Mouse (Mus musculus) limb, embryonic 12.5 days (tissue): Measurements from ENCODE around the gene Krt27. TPM values are rescaled to one million over a fixed set of nuclear protein-coding genes. Genes with fewer than 3 reads are reported as not detected.

Source experiments
- ATAC-seq: fragments of 200-750 bp; cut with Nextera tagmentation; 2 replicates; pipeline ENCODE4 v1.8.0; 2017; ENCODE audit warnings: low read depth, moderate TSS enrichment; ENCODE audit not compliant: insufficient number of reproducible peaks, insufficient read depth, low FRiP score, low TSS enrichment
- H3K27ac ChIP-seq: fragments of 300-500 bp; sonication (generic); 2 replicates; pipeline ENCODE4 v1.5.1; 2016; ENCODE audit warnings: mild to moderate bottlenecking, moderate library complexity
- H3K27me3 ChIP-seq: fragments of 300-500 bp; sonication (generic); 2 replicates; pipeline ENCODE4 v1.6.1; 2016; ENCODE audit warnings: mild to moderate bottlenecking, moderate library complexity
- H3K36me3 ChIP-seq: fragments of 300-500 bp; sonication (generic); 2 replicates; pipeline ENCODE4 v1.6.1; 2016; ENCODE audit warnings: mild to moderate bottlenecking, moderate library complexity
- H3K4me1 ChIP-seq: fragments of 300-500 bp; sonication (generic); replicated peaks from 2 replicates; pipeline ENCODE4 v1.6.1; 2016
- H3K4me2 ChIP-seq: fragments of 300-500 bp; sonication (generic); 2 replicates; pipeline ENCODE4 v1.6.1; 2016; ENCODE audit warnings: mild to moderate bottlenecking, moderate library complexity
- H3K4me3 ChIP-seq: fragments of 300-500 bp; sonication (generic); replicated peaks from 2 replicates; pipeline ENCODE4 v1.5.1; 2016; ENCODE audit warnings: mild to moderate bottlenecking
- H3K9ac ChIP-seq: fragments of 300-500 bp; sonication (generic); replicated peaks from 2 replicates; pipeline ENCODE4 v1.6.1; 2016; ENCODE audit warnings: mild to moderate bottlenecking, moderate library complexity
- H3K9me3 ChIP-seq: fragments of 300-500 bp; sonication (generic); 2 replicates; pipeline ENCODE4 v1.6.1; 2016; ENCODE audit warnings: mild to moderate bottlenecking, moderate library complexity
- WGBS: fragments of 180-500 bp; shearing (Covaris S2); methylation state at CpG from one replicate; pipeline ENCODE4 v1.1.7; 2016; 5-methylcytosine and 5-hydroxymethylcytosine counted together
- polyA plus RNA-seq: library from polyadenylated mRNA; unstranded; fragments of >200 nt; fragmentation: Nextera tagmentation; extraction: Ambion mirVana; gene quantifications from 2 replicates; pipeline ENCODE4 v1.2.1, GENCODE M21; 2016

Krt27 gene
- polyA plus RNA-seq, 1 experiment from 2014 or later, result not detected

DNA sequence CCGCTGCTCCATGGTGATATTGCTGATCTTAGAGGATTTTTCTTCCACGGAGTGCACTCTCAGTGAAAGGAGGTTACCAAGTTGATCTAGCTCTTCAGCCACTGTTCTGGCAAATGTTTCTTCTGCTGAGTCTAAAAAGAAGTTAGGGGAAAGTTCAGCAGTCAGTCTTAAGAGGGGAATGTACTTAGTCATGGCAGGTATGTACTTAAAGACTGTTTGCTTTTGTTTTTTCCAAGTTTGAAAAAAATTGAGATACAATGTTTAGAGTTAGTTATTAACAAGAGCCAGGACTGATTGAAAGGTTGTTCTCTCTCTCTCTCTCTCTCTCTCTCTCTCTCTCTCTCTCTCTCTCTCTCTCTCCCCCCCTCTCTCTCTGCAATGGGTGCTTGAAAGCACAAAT lies 21.2 kb downstream of the Krt27 start:
- no peaks in the 10 kb centered on the region for H3K36me3 ChIP-seq
- no peaks in the 10 kb centered on the region for H3K27me3 ChIP-seq
- H3K9me3 ChIP-seq, result no peaks in the 10 kb centered on the region
- H3K27ac ChIP-seq, result no peak overlapping the region
- WGBS, result 71% methylated on average over 2 of the region's 2 CpGs
- H3K4me3 ChIP-seq, result no peak overlapping the region
- H3K4me2 ChIP-seq, result no peak overlapping the region
- no peak overlapping the region for H3K9ac ChIP-seq
- H3K4me1 ChIP-seq, result 0 out of 2 replicates have a peak, but pooled peaks cover 2% of the 10 kb centered on the region
- no peak for ATAC-seq

DNA sequence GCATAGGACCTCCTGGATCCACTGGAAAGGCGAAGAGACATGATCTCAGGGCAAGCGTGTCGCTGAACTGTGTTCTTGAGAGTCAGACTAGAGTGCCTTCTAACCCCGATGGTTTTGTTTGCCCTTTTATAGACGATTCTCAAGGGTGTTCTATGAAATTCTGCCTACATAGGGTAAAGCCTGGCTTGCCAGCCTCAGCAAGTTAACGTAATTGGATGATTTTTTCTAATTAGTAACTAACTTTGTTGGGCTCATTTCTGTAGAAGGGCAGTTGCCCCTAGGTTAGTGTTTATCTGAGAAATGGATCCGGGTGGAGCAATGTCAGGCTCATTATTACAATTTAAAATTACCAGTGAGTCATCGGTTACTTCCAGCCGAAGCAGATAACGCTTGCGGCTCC lies 28.1 kb downstream of the Krt27 start, which contains the start of gene Krt25:
Gene Krt25 (minus strand): TSS at position 101 of the 400 bp plus-strand sequence.
- no peaks in the 10 kb centered on the region for H3K9me3 ChIP-seq
- 93% methylated on average over 11 of the region's 11 CpGs for whole genome bisulfite sequencing
- H3K27ac ChIP-seq, result no peak within 1 kb of the TSS

DNA sequence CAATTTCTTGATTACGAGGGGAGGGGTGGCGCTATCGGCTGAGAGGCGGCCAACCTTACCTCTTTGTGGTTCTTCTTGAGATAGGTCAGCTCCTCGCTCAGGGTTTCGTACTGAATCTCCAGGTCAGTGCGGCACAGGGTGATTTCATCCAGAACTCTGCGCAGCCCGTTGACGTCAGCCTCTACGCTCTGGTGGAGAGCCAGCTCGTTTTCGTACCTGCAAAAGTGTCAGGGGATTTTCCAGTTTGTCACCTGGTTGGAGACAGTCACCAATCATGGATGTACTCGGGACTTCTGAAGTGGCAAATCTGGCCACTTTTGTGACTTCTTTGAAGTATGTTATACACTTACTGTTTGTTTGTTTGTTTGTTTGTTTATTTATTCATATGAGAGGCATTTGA lies 29.8 kb downstream of the Krt27 start:
- no peak overlapping the region for H3K27ac ChIP-seq
- no peak overlapping the region for H3K4me3 ChIP-seq
- no peak for ATAC-seq
- H3K9ac ChIP-seq, result no peak overlapping the region
- H3K27me3 ChIP-seq, result no peaks in the 10 kb centered on the region
- WGBS, result 84% methylated on average over 14 of the region's 14 CpGs
- H3K4me1 ChIP-seq, result no peaks in the 10 kb centered on the region
- no peaks in the 10 kb centered on the region for H3K36me3 ChIP-seq
- no peak overlapping the region for H3K4me2 ChIP-seq
- H3K9me3 ChIP-seq, result no peaks in the 10 kb centered on the region

More for the DNA sequence above, 28.1 kb downstream of the Krt27 start, which contains the start of gene Krt25:
- H3K36me3 ChIP-seq, result no peaks in the 10 kb centered on the region
- no peak for ATAC-seq
- no peak within 1 kb of the TSS for H3K4me2 ChIP-seq
- H3K9ac ChIP-seq, result no peak within 1 kb of the TSS
- H3K4me1 ChIP-seq, result 0 out of 2 replicates have a peak, but pooled peaks cover 2% of the 10 kb centered on the region
- H3K4me3 ChIP-seq, result no peak within 1 kb of the TSS
- H3K27me3 ChIP-seq, result no peaks in the 10 kb centered on the region

DNA sequence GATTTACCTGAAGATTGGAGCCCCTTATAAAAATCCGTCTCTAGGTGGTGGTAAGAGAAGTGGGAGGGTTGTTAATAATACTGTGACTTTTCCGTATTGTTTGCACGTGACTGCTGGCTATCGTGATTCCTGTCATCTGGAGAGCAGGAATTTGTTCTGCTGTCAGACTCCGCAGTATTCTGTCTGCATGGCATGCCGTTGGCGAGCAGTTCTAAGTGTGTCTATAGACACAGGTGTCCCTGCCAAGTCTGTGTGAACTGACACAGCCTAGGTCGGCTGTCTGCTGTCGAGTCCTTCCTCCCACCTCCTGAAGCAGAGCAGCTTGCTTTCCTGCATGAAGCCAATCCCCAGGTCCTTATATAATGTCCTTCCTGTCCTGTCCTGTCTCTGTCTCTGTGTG lies 31.8 kb downstream of the Krt27 start:
- no peak for ATAC-seq
- no peaks in the 10 kb centered on the region for H3K36me3 ChIP-seq
- H3K27me3 ChIP-seq, result no peaks in the 10 kb centered on the region
- H3K4me1 ChIP-seq, result no peaks in the 10 kb centered on the region
- H3K9ac ChIP-seq, result no peak overlapping the region
- H3K9me3 ChIP-seq, result no peaks in the 10 kb centered on the region
- WGBS, result 74% methylated on average over 9 of the region's 9 CpGs
- H3K4me2 ChIP-seq, result no peak overlapping the region
- no peak overlapping the region for H3K4me3 ChIP-seq
- H3K27ac ChIP-seq, result no peak overlapping the region

DNA sequence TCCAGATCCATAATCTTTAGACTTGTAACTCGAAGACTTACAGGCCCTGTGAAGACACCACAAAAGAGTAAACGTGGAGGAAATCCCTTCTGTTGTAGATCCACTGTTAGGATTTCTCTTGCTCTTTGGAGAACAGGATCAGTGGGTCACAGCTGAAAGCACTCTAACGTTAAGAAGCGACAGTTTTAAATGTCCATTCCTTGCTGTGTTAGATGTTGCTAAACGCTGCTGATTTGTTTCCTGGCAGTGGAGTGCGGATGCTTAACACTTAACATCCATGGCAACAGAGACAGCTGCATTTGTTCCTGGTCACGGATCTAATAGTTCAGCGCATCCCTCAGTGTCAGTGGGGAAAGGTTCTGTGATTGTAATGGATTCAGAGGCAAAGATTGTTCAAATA lies 34.4 kb downstream of the Krt27 start:
- ATAC-seq, result no peak
- H3K4me2 ChIP-seq, result no peak overlapping the region
- no peaks in the 10 kb centered on the region for H3K36me3 ChIP-seq
- 64% methylated on average over 8 of the region's 8 CpGs for whole genome bisulfite sequencing
- H3K27ac ChIP-seq, result no peak overlapping the region
- H3K4me3 ChIP-seq, result no peak overlapping the region
- no peaks in the 10 kb centered on the region for H3K4me1 ChIP-seq
- no peaks in the 10 kb centered on the region for H3K27me3 ChIP-seq
- H3K9me3 ChIP-seq, result no peaks in the 10 kb centered on the region
- no peak overlapping the region for H3K9ac ChIP-seq

DNA sequence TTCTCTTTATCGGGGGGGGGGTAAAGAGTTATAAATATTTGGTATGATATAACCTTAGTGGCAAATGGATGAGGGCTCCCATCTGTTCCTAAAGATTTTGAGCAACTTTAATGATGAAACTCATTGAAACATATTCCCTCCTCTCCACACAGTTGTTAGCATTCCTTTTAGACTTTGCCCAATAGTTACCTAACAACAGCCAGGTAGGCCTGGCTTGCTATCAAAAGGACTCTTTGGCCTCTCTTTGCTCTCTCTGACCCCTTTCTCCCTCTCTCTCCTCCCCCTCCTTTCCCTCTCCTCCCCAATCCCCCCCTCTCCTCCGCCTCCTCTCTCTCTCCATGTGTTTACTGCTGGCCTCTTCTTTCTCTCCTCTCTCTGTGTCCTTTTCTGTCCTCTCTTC lies 36.3 kb downstream of the Krt27 start:
- H3K4me1 ChIP-seq, result no peaks in the 10 kb centered on the region
- H3K36me3 ChIP-seq, result no peaks in the 10 kb centered on the region
- H3K4me3 ChIP-seq, result no peak overlapping the region
- no peaks in the 10 kb centered on the region for H3K27me3 ChIP-seq
- H3K9me3 ChIP-seq, result no peaks in the 10 kb centered on the region
- H3K4me2 ChIP-seq, result no peak overlapping the region
- H3K27ac ChIP-seq, result no peak overlapping the region
- H3K9ac ChIP-seq, result no peak overlapping the region
- WGBS, result 87% methylated on average over 2 of the region's 2 CpGs
- no peak for ATAC-seq

DNA sequence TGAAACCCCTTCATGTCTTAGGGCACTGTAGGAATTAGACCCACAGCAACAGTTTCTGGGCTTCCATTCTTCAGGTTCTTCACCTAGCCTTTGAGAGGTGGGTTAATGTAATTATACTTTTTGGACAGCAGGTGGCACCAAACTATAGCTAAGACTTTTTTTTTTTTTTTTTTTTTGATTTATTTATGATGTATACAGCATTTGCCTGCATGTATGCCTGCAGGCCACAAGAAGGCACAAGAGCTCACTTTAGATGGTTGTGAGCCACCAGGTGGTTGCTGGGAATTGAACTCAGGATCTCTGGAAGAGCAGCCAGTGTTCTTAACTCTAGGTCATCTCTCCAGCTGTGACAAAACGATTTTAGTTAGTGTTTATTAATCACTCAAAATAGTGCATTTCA lies 40.0 kb downstream of the Krt27 start:
- no peak for ATAC-seq

DNA sequence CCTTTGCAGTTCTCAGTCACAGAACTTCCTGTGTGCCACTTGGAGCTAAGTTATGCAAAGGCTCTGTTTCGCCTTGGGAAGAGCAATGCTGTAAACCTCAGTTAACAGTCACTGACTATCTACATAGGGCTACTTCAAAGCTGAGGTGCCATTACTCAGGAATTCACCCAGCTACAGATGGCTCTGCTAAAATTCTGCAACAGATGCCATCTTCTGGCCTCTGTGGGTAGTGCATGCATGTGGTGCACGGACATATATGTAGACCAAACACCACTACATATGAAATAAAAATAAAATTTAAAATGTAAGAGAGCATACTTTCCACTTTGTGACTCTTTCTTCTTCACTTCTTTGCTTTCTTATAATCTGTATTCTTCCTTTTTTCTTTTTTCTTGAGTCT lies 43.3 kb downstream of the Krt27 start:
- Histone ChIP-seq H3K9me3 (0 out of 2 replicates have a peak, but pooled peaks cover 4% of the 10 kb centered on the region), H3K9ac (no peak overlapping the region), H3K4me1 (no peaks in the 10 kb centered on the region), H3K27ac (no peak overlapping the region), H3K27me3 (no peaks in the 10 kb centered on the region), H3K4me3 (no peak overlapping the region), H3K36me3 (no peaks in the 10 kb centered on the region), H3K4me2 (no peak overlapping the region)
- ATAC-seq, result no peak
- WGBS, result 14% methylated on average over 2 of the region's 2 CpGs

More for the DNA sequence above, 40.0 kb downstream of the Krt27 start:
- no peak overlapping the region for H3K4me2 ChIP-seq
- H3K4me3 ChIP-seq, result no peak overlapping the region
- H3K36me3 ChIP-seq, result no peaks in the 10 kb centered on the region
- H3K27ac ChIP-seq, result no peak overlapping the region
- H3K4me1 ChIP-seq, result no peaks in the 10 kb centered on the region
- 79% methylated on average over 1 of the region's 1 CpGs for WGBS
- no peaks in the 10 kb centered on the region for H3K27me3 ChIP-seq
- H3K9me3 ChIP-seq, result no peaks in the 10 kb centered on the region
- H3K9ac ChIP-seq, result no peak overlapping the region

Other genes with a start within 250 kb of the Krt27 start
- gene Ccr7, start 196.0 kb downstream of the Krt27 start, polyA plus RNA-seq, result 0.40 and 0.49 TPM in 2 replicates
- gene Smarce1, start 120.1 kb downstream of the Krt27 start, polyA plus RNA-seq, result 403 and 407 TPM in 2 replicates
- gene Krt222, start 107.0 kb downstream of the Krt27 start, polyA plus RNA-seq, result 0.15 and 0.36 TPM in 2 replicates
- 0.21 and 0.41 TPM in 2 replicates for gene Krt24, start 65.8 kb downstream of the Krt27 start, polyA plus RNA-seq
- not detected in 2 replicates for gene Krt25, start 28.2 kb downstream of the Krt27 start, polyA plus RNA-seq
- not detected in 2 replicates for gene Krt26, start 13.1 kb downstream of the Krt27 start, polyA plus RNA-seq
- gene Krt28, start 23.8 kb upstream of the Krt27 start, polyA plus RNA-seq, result 0.13 TPM in 1 of 2 replicates, not detected in the other
- 34.3 and 35.3 TPM in 2 replicates for gene Krt10, start 38.3 kb upstream of the Krt27 start, polyA plus RNA-seq
- not detected in 2 replicates for gene Krt12, start 71.2 kb upstream of the Krt27 start, polyA plus RNA-seq
- gene Krt20, start 87.0 kb upstream of the Krt27 start, polyA plus RNA-seq, result 0.18 and 0.42 TPM in 2 replicates
- gene Krt23, start 142.0 kb upstream of the Krt27 start, polyA plus RNA-seq, result 0.18 and 0.26 TPM in 2 replicates
- not detected in 2 replicates for gene Krt39, start 170.2 kb upstream of the Krt27 start, polyA plus RNA-seq
- not detected in 2 replicates for gene Krt40, start 192.1 kb upstream of the Krt27 start, polyA plus RNA-seq
- not detected in 2 replicates for gene Krtap3-3, start 199.8 kb upstream of the Krt27 start, polyA plus RNA-seq
- not detected in 2 replicates for gene Krtap3-2, start 205.7 kb upstream of the Krt27 start, polyA plus RNA-seq
- not detected in 2 replicates for gene Gm11939, start 208.4 kb upstream of the Krt27 start, polyA plus RNA-seq
- not detected in 2 replicates for gene Krtap3-1, start 215.5 kb upstream of the Krt27 start, polyA plus RNA-seq
- not detected in 2 replicates for gene Krtap1-5, start 229.9 kb upstream of the Krt27 start, polyA plus RNA-seq
- gene Krtap1-4, start 232.6 kb upstream of the Krt27 start, polyA plus RNA-seq, result not detected in 2 replicates
- not detected in 2 replicates for gene Krtap1-3, start 240.2 kb upstream of the Krt27 start, polyA plus RNA-seq
- not detected in 2 replicates for gene Krtap9-3, start 247.0 kb upstream of the Krt27 start, polyA plus RNA-seq